Mouse (Mus musculus) stomach, postnatal 0 days (tissue): ENCODE data around the gene Coa5.

Source experiments
- CTCF ChIP-seq: IDR thresholded peaks from 2 replicates; pipeline ENCODE4 v1.5.1; 2016; ENCODE audit warnings: antibody characterized with exemption, low read depth, mild to moderate bottlenecking, moderate library complexity
- EP300 ChIP-seq: optimal IDR thresholded peaks from 2 replicates; pipeline ENCODE3; 2016; ENCODE audit warnings: antibody characterized with exemption

GRCm38 (mm10) chr1:37409647-37410046 is 20.3 kb downstream of the Coa5 start:
- TF ChIP-seq CTCF (no peak), EP300 (no peak)
